Comparison of ENCODE assay signal across 28 mouse cellular contexts in the genomic region with DNA sequence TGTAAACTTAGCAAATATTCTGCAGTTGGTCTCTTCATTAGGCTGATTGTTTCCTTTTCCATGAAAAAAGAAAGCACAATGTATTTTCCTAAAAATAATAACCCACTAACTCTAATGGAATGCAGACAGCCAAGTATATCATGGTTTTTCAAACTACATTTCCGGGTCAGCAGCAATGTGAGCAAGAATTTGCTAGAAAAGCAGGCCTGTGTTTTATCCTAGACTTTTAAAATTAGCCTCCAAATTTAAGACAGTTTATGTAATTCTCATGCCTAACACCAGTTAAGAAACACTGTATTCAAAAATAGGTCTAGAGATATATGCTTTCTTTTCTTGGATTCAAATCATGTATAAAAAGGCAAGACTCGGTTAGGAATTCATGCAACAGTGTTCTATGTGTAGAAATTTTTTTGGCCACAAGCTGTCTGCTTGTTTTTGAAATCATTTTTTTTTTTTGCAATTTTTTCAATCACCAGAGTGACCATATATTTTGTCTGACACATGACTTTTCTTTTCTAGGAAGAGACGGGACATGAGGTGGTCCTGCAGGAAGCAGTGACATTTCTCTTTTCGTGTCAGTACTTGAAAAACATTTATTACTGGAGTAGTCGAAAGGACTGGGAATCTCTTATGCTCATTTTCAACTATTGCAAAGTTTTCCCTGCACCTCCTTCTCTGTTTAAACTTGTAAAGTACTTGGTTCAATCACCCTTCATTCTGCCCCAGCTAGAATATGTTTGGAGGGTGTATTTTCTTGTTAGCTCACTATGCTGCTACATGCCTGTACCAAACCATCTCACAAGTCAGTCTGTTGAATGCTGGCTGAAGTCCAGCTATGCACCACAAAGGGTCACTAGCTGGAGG. TPM values are rescaled to one million over a fixed set of nuclear protein-coding genes. Genes with fewer than 3 reads are reported as not detected.
DNase-seq lines count a peak whose midpoint lies in the region; ATAC-seq and TF ChIP-seq lines count a peak whose summit lies in the region.
"Had no signal": no experiment of that assay in that cellular context is flagged by ENCODE, and none has a peak within 500 bp of the region (broad histone marks: within the 10 kb centered on the region; RNA-seq: fewer than 3 reads in every experiment).

No protein-coding gene starts in this region.

- H3K9ac ChIP-seq in kidney, embryonic 14.5 days (ENCODE audit: low read depth, low read length) = no peak overlapping the region
- no peak overlapping the region for H3K9ac ChIP-seq in lung, embryonic 14.5 days
- H3K9ac ChIP-seq in neural tube, embryonic 15.5 days (replicated peaks) = no peak overlapping the region
- H3K9ac ChIP-seq: embryonic facial prominence, embryonic 12.5 days; heart, embryonic 15.5 days; hindbrain, embryonic 13.5 days; liver, embryonic 12.5 days; liver, postnatal 0 days; midbrain, embryonic 15.5 days had no signal

- DNase-seq in kidney, adult 8-10 months = no peak
- DNase-seq in lung, embryonic 14.5 days = peak; percentile 34
- DNase-seq in lung, postnatal 14 days = no peak
- peak; percentile 82 for DNase-seq in Muller cell, postnatal 12 days (ENCODE audit: inconsistent ontology term)
- DNase-seq: adrenal gland, postnatal 10 days; cerebellum, adult 11 months; cerebellum, adult 9-10 months; embryo, embryonic 11 days; gastrocnemius, postnatal 10 days; heart, postnatal 4 days; kidney, postnatal 10 days; left cerebral cortex, postnatal 4 days; liver, postnatal 0 days; right cerebral cortex, adult 18-20 months; spleen, adult 18-20 months; thymus, postnatal 4 days had no signal

- H3K4me1 ChIP-seq in kidney, embryonic 14.5 days (ENCODE audit: control insufficient read depth, insufficient read depth, low read length) = no peaks in the 10 kb centered on the region
- H3K4me1 ChIP-seq in lung, embryonic 14.5 days (ENCODE audit: insufficient read depth) = no peaks in the 10 kb centered on the region
- H3K4me1 ChIP-seq in neural tube, embryonic 15.5 days = no peaks in the 10 kb centered on the region
- H3K4me1 ChIP-seq: embryonic facial prominence, embryonic 12.5 days; heart, embryonic 15.5 days; hindbrain, embryonic 13.5 days; liver, embryonic 12.5 days; midbrain, embryonic 10.5 days; midbrain, embryonic 15.5 days had no signal

- ATAC-seq in kidney, embryonic 14.5 days (ENCODE audit: low FRiP score, low TSS enrichment) = no peak
- ATAC-seq in lung, embryonic 14.5 days (ENCODE audit: insufficient read depth) = no peak
- ATAC-seq in neural tube, embryonic 15.5 days (ENCODE audit: low FRiP score) = no peak
- ATAC-seq: forebrain, embryonic 14.5 days; intestine, embryonic 16.5 days; liver, embryonic 12.5 days; liver, postnatal 0 days; midbrain, embryonic 15.5 days; Patski had no signal

- no peak overlapping the region for H3K4me2 ChIP-seq in kidney, embryonic 14.5 days (replicated peaks; ENCODE audit: low read depth, low read length)
- no peak overlapping the region for H3K4me2 ChIP-seq in lung, embryonic 14.5 days
- no peak overlapping the region for H3K4me2 ChIP-seq in neural tube, embryonic 15.5 days
- H3K4me2 ChIP-seq: embryonic facial prominence, embryonic 12.5 days; heart, embryonic 15.5 days; hindbrain, embryonic 13.5 days; liver, embryonic 12.5 days; midbrain, embryonic 15.5 days had no signal

- TF ChIP-seq CTCF in lung, embryonic 14.5 days (IDR thresholded peaks at IDR 0.05; ENCODE audit: low read depth) = no peak

- no peaks in the 10 kb centered on the region for H3K9me3 ChIP-seq in kidney, embryonic 14.5 days (ENCODE audit: control insufficient read depth, low read length)
- H3K9me3 ChIP-seq in lung, embryonic 14.5 days (ENCODE audit: low read depth, low read length) = no peaks in the 10 kb centered on the region
- H3K9me3 ChIP-seq in neural tube, embryonic 15.5 days (replicated peaks) = no peaks in the 10 kb centered on the region
- H3K9me3 ChIP-seq: embryonic facial prominence, embryonic 12.5 days; heart, embryonic 15.5 days; hindbrain, embryonic 13.5 days; liver, embryonic 12.5 days; midbrain, embryonic 10.5 days; midbrain, embryonic 15.5 days had no signal

- H3K36me3 ChIP-seq in kidney, embryonic 14.5 days (ENCODE audit: control insufficient read depth, insufficient read depth, low read length) = no peaks in the 10 kb centered on the region
- H3K36me3 ChIP-seq in lung, embryonic 14.5 days (ENCODE audit: insufficient read depth) = no peaks in the 10 kb centered on the region
- H3K36me3 ChIP-seq in neural tube, embryonic 15.5 days = no peaks in the 10 kb centered on the region
- H3K36me3 ChIP-seq: embryonic facial prominence, embryonic 12.5 days; G1E; heart, embryonic 15.5 days; hindbrain, embryonic 13.5 days; liver, embryonic 12.5 days; midbrain, embryonic 10.5 days; midbrain, embryonic 15.5 days had no signal

- no peak overlapping the region for H3K4me3 ChIP-seq in kidney, embryonic 14.5 days (ENCODE audit: low read length)
- H3K4me3 ChIP-seq in lung, embryonic 14.5 days (ENCODE audit: low read depth, low read length) = no peak overlapping the region
- H3K4me3 ChIP-seq in neural tube, embryonic 15.5 days (replicated peaks) = no peak overlapping the region
- H3K4me3 ChIP-seq: embryonic facial prominence, embryonic 12.5 days; heart, embryonic 15.5 days; hindbrain, embryonic 13.5 days; liver, embryonic 12.5 days; midbrain, embryonic 10.5 days; midbrain, embryonic 15.5 days had no signal

- WGBS in kidney, embryonic 14.5 days = 69% methylated on average over 5 of the region's 5 CpGs
- 55% methylated on average over 5 of the region's 5 CpGs for WGBS in lung, embryonic 14.5 days
- 83% methylated on average over 5 of the region's 5 CpGs for WGBS in neural tube, embryonic 15.5 days

- no peaks in the 10 kb centered on the region for H3K27me3 ChIP-seq in kidney, embryonic 14.5 days (ENCODE audit: control insufficient read depth, insufficient read depth, low read length)
- no peaks in the 10 kb centered on the region for H3K27me3 ChIP-seq in lung, embryonic 14.5 days (ENCODE audit: insufficient read depth, low read length)
- no peaks in the 10 kb centered on the region for H3K27me3 ChIP-seq in neural tube, embryonic 15.5 days (replicated peaks)
- H3K27me3 ChIP-seq: embryonic facial prominence, embryonic 12.5 days; heart, embryonic 15.5 days; hindbrain, embryonic 13.5 days; liver, embryonic 12.5 days; midbrain, embryonic 15.5 days; Patski had no signal

- 0 out of 2 replicates have a peak overlapping the region, but pooled peaks have one; percentile 24 for H3K27ac ChIP-seq in kidney, embryonic 14.5 days (ENCODE audit: low read depth, low read length)
- H3K27ac ChIP-seq in lung, embryonic 14.5 days (ENCODE audit: low read depth) = no peak overlapping the region
- no peak overlapping the region for H3K27ac ChIP-seq in neural tube, embryonic 15.5 days (replicated peaks)
- H3K27ac ChIP-seq: embryonic facial prominence, embryonic 12.5 days; heart, embryonic 15.5 days; hindbrain, embryonic 13.5 days; liver, embryonic 12.5 days; midbrain, embryonic 10.5 days; midbrain, embryonic 15.5 days had no signal

RNA-seq across cellular contexts. Expression of gene Alcam, which starts 59.9 kb away (rescaled TPM):
- 101 and 106 TPM in 2 replicates for polyA plus RNA-seq in kidney, embryonic 14.5 days (2014; fragmentation: Nextera tagmentation; extraction: Ambion mirVana)
- 46.9 and 52.0 TPM in 2 replicates for polyA plus RNA-seq in lung, embryonic 14.5 days (2014; fragmentation: Nextera tagmentation; extraction: Ambion mirVana)
- polyA plus RNA-seq in neural tube, embryonic 15.5 days (2015; fragmentation: Nextera tagmentation; extraction: Ambion mirVana) = 38.9 and 40.0 TPM in 2 replicates
- polyA plus RNA-seq: G1E had no signal

Comparison
In these comparisons a context has a peak if more than half of its experiments do, and no peak if none do; other contexts are left out.
1. DNase-seq: peak in lung, embryonic 14.5 days (single experiment) and Muller cell, postnatal 12 days (single experiment); none in kidney, adult 8-10 months (0 of 2) and lung, postnatal 14 days (single experiment).